Mouse (Mus musculus) layer of hippocampus, adult 9-11 months (tissue): Measurements from ENCODE around the gene Tifa.
A peak's percentile ranks its signal among the peaks of the same experiment; 100 is the strongest.

ENCODE experiments used
- DNase-seq: peaks from one replicate; pipeline ENCODE4 v3.0.0; 2022

Gene Tifa

DNA sequence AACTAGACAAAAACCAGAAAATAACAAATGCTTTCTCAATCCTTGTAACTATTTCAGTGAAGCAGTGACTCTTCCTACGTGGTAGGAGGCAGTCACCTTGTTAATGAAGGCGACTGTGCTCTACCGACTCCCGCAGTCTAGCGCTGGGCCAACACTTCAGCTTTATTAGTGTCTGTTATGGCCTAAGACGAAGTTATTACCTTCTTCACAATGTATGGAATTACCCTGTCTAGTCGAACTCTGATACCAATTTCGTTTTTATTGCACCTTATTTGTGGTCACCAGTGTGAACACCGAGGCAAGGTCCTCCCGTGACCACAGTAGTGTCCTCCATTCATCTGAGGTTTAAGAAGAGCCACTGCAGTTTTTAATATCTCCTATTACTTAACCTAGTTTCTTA is 40.6 kb downstream of the Tifa start:
- no peak for DNase-seq

- DNase-seq: no peak
Measured at GRCm38 (mm10) chr3:127831079-127831478, 41.5 kb downstream of the Tifa start.

- no peak for DNase-seq
Measured at GRCm38 (mm10) chr3:127834040-127834439, 44.4 kb downstream of the Tifa start.

GRCm38 (mm10) chr3:127835594-127835993 is 46.0 kb downstream of the Tifa start:
- no peak for DNase-seq

- DNase-seq: no peak
Measured at GRCm38 (mm10) chr3:127836798-127837153, 47.2 kb downstream of the Tifa start.

DNA sequence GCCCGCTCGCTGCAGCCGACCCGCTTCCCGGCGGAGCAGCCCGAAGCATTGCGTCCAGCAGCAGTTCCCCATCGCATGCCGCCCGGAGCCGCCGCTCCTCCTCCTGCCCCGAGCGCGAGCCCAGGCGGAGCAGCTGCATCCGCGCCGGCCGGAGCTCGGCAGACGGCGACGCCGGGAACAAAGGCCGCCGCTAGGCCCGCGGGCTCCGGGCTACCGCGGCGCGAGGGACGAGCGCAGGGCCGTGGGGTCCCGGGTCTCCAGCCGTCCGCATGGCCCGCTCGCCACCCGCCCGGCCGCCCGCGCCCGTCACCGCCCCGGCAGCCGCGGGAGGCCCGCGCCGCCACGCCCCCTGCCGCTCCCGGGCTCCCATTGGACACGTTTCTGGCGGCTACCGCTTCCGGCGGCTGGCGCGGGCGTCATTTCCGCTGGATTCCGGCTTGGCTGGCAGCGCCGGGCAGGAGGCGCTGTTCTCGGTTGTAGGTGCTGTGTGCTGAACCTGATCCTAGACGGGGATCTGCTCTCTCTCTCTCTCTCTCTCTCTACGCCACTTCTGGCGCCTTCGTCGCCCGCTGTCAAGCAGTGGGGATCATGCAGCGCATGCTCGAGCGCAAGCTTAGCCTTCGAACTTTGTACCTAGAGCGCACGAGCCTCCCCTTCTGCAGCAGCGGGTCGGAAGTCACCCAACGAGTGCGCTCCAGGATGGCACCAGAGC is 47.7 kb downstream of the Tifa start, which contains the start of gene Ap1ar:
TSS of gene Ap1ar (minus strand) at position 370 of the 712 bp plus-strand sequence.
- DNase-seq: peak; percentile 96

- no peak for DNase-seq
Measured at GRCm38 (mm10) chr3:127837972-127838644, 48.5 kb downstream of the Tifa start.

GRCm38 (mm10) chr3:127841926-127842325 is 52.3 kb downstream of the Tifa start:
- no peak for DNase-seq

DNA sequence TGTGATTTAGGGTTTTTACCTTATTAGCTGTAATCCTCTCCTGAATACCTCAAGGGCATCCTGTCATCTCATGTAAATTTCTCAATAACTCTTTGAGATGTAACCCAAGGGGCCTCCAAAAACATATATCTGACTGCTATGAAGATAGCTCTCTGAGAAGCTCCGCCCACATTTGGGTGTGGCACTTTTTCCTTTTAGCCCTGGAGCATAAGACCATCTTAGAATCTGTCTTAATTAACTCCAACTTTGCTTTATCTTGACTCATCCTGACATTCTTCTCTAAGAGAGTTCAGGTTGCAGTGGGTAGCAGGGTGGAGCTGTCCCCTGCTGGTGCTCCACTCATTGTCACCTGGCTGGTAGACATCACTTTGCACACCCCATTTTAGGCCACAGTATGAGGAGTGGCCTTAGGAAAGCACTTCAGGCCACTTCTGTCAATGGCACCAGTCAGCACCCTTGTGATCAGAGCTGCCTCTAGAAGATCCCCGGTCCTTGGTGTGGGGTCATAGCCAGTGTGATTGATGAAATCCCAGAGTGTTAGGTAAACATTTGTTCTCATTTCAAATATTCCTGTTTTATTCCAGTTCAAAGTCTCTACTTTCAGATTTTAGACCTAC is 53.8 kb downstream of the Tifa start:
- DNase-seq: no peak

DNA sequence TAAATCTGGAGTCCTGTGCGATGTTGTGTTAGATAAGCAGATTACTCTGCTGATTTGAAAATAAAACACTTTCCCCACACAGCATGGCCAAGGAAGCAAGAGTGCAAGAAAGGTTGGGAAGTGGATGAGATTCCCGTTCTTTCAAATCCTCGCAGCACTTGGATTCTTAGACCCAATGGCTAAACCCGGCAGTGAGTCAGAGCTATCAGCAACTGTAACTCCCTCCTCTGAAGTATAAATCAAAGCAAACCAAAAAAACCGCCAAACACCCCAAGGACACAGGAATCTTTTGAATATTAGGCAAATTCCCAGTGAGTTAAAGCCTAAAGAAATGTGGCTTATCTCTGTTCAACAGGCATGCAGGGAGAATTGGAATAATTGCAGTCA is 54.3 kb downstream of the Tifa start:
- no peak for DNase-seq

GRCm38 (mm10) chr3:127848088-127848808 is 58.6 kb downstream of the Tifa start:
- DNase-seq: no peak

- DNase-seq: no peak
Measured at GRCm38 (mm10) chr3:127849922-127850321, 60.3 kb downstream of the Tifa start.

DNA sequence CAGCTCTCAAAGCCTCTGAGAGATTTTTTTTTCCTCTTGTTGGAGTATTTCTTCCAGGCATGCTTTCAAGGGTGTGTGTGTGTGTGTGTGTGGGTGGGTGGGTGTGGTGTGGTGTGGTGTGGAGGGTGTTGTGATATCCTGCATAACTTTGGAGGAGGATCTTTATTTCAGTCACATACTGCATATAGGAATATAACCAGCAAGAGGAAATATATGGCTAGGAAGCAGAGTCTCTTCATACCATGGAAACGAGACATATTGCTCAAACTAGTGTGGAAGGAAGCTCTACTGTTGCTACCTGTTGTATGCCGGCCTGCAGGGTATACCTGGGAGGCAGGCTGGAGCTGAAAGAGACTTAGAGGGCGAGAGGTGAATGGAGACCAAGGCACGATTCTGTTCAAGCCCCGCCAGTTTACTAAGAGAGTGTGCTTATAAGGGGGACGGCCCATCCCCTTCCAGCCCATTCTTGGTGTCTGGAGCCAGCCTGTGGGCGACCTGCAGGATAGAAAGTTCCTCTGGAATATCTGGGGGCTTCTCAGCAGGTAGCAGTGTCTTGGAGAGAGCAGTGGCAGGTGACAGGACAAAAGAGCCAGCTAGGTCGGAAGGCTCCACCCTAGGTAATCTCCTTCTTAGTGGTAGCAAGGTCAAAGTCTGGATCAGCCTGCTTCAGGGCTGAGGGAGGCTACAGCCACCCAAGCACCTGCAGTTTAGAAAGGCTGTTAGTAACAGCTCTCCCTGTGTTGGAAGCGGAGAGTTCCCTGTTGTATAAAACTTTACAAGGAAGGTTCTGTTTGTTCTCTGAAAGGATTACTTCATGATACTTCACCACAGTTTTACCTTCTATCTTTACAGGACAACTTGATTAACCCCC is 61.4 kb downstream of the Tifa start:
- DNase-seq: no peak

- DNase-seq: peak; percentile 55
Measured at GRCm38 (mm10) chr3:127852722-127853121, 63.1 kb downstream of the Tifa start.

DNA sequence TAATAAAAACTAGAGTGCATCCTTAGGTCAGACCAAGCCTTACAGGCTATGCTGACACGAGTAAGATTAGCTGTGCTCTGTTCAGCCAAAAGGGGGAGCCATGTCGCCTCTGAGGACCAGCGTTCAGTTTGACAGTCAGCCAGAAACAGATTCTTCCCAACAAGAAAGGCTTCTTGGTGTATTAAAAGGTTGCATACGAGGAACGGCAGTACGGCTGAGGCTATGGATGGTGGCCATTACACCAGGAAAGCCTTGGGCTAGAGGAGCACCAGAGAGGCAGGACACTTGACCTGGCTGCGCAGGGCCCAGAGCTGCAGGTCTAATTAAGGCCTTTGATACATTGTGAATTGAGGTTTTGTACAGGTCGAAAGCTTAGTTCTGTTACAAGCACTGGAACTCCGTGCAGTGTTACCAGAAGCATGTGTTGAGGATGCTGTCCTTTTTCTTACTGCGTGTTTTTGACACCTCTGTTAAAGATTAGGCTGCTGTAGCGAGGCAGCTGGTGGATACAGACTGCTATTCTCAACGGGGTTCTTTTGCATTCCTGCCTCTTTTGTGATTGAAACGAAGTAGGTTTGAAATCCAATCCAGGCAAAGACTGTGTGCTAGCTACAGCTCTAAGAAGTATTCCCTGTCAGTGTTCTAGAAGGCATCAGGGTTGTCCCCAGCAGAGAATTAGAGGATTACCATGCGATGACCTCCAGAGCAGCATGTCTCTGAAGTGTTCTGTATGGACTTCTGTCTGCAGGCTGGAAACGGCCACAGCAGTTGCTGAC is 64.0 kb downstream of the Tifa start:
- peak; percentile 39 for DNase-seq

DNA sequence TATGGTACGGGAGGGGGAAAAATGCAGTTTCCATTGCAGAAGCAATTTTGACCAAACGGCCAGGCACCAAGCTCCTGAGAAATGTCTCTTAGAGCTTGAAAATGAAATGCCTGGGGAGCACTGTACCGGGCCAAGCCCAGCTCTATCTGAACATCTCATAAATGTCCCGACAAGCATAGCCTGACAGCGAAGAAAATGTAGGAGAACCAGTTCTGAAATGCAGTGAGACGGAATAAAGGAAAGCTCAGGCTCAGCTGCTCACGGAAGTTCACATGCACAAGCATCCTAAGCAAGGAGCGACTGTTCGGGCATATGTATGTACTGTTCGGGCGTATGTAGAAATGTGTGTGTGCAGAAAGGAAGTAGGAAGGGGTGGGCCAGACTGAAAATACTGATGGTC is 71.7 kb downstream of the Tifa start:
- no peak for DNase-seq

- DNase-seq: no peak
Measured at GRCm38 (mm10) chr3:127862479-127862878, 72.9 kb downstream of the Tifa start.

- DNase-seq: no peak
Measured at GRCm38 (mm10) chr3:127863571-127863970, 74.0 kb downstream of the Tifa start.

- DNase-seq: no peak
Measured at GRCm38 (mm10) chr3:127864242-127864641, 74.6 kb downstream of the Tifa start.

GRCm38 (mm10) chr3:127868046-127868758 is 78.6 kb downstream of the Tifa start:
- no peak for DNase-seq

DNA sequence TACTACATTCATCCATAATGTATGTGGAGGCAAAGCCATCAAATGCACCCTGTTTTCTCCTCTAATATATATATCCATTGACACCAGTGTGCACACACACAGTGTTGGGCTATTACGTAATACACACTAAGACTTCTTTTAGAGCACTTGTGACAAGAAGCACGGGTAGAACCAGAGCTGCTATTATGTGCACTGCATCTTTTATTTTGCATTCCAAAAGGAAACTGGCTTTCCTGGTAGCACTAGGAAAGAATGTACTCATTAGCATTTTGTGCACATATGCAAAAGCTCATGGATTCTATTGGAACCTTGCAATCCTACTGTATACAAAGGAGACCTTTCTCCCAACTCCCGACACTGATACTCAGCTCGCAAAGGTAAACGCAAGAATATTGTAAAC is 79.3 kb downstream of the Tifa start:
- DNase-seq: no peak
